17 mouse cellular contexts compared by ENCODE assay signal in the genomic region with DNA sequence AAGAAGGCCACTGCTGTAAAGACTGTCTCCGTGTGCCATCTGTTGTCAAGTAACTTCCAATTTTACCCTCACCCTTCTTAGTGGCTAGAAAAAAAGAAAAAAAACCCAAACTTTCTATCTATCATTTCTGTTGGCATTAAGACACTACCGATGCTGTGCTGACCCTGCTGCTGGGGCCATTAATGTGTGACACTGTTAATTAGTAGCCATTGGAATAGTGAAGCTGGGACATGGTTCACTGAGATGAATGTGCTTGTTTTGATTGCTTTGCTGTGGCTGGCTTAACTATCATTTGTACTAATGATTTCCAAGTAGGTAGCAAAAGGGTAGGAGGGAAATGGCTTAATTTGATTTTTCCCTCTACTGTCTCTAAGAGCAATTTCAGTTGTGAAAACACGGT.
"Had no signal": no experiment of that assay in that cellular context is flagged by ENCODE, and none has a peak within 500 bp of the region (broad histone marks: within the 10 kb centered on the region; RNA-seq: fewer than 3 reads in every experiment).

No protein-coding gene starts in this region.

- H3K4me2 ChIP-seq: lung, embryonic 15.5 days; midbrain, embryonic 11.5 days; midbrain, embryonic 13.5 days; midbrain, embryonic 15.5 days; stomach, embryonic 15.5 days had no signal

- H3K4me3 ChIP-seq: lung, embryonic 15.5 days; megakaryocyte, embryonic 14.5 days; midbrain, embryonic 13.5 days; midbrain, embryonic 15.5 days; stomach, embryonic 15.5 days had no signal

- ATAC-seq: liver, postnatal 0 days; lung, postnatal 0 days; midbrain, embryonic 13.5 days; midbrain, embryonic 15.5 days had no signal

- H3K27me3 ChIP-seq: lung, embryonic 15.5 days; megakaryocyte, embryonic 14.5 days; midbrain, embryonic 13.5 days; midbrain, embryonic 15.5 days; stomach, embryonic 15.5 days had no signal

- H3K9ac ChIP-seq: liver, postnatal 0 days; lung, embryonic 15.5 days; midbrain, embryonic 13.5 days; midbrain, embryonic 15.5 days; stomach, embryonic 15.5 days had no signal

- H3K27ac ChIP-seq: lung, embryonic 15.5 days; macrophage; midbrain, embryonic 13.5 days; midbrain, embryonic 15.5 days; stomach, embryonic 15.5 days; stomach, postnatal 0 days had no signal

- H3K4me1 ChIP-seq: lung, embryonic 15.5 days; megakaryocyte, embryonic 14.5 days; stomach, embryonic 15.5 days had no signal

- H3K9me3 ChIP-seq: lung, embryonic 15.5 days; megakaryocyte, embryonic 14.5 days; midbrain, embryonic 13.5 days; midbrain, embryonic 15.5 days; stomach, embryonic 15.5 days had no signal

- H3K36me3 ChIP-seq: lung, embryonic 15.5 days; midbrain, embryonic 13.5 days; midbrain, embryonic 15.5 days; stomach, embryonic 15.5 days had no signal

- DNase-seq: liver, postnatal 0 days; lung, adult 2 months; lung, postnatal 14 days; lung, postnatal 36 days; right cerebral cortex, postnatal 14 days; thymus, adult 2 months; thymus, postnatal 25 days; thymus, postnatal 4 days had no signal
